Mouse (Mus musculus): ENCODE data around the gene Rcor1.

GRCm38 (mm10) chr12:111135953-111136352, 96.8 kb downstream of the Rcor1 start:
- no peak for TF ChIP-seq POLR2A (IDR thresholded peaks at IDR 0.05; ENCODE audit: low read depth, low read length)
- TF ChIP-seq CTCF (conservative IDR thresholded peaks at IDR 0.05; ENCODE audit: insufficient read depth, insufficient read length, low read depth, low read length): no peak
